Mouse (Mus musculus): ENCODE data around the gene Traf2.

Traf2 gene

DNA sequence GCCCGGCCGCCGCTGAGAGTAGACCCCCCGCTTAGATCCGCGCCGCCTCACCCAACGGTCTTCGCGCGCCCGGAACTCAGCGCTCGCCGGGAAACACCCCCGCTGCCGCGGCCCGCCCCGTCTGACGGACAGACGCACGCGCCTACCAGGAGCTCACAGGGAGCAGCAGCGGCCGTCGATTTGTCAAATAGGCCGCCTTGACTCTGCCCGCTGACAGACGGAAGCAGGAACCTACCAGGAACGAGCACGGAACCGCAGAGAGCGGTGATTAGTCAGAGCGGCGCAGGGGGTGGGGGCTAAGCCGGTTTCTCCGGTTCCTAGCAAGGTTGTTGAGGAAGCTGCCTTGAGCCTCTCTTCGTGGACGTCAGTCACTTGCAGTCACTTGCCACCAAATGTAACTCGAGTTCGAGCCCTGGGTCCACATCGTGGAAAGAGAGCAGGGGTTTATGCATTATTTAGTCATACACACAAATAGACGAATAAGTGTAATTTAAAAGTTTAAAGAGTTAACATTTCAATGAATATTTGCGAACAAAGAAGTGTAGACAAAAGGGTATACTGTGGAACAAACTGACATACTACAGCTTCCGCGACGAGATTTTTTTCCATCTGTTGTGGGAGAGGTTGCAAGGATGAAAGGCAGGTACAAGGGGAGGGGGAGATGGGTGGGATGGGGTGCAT is at the start of gene Traf2:
Traf2 (minus strand) TSS at position 130 of the 681 bp plus-strand sequence.
- DNase-seq = peak; percentile 98

DNA sequence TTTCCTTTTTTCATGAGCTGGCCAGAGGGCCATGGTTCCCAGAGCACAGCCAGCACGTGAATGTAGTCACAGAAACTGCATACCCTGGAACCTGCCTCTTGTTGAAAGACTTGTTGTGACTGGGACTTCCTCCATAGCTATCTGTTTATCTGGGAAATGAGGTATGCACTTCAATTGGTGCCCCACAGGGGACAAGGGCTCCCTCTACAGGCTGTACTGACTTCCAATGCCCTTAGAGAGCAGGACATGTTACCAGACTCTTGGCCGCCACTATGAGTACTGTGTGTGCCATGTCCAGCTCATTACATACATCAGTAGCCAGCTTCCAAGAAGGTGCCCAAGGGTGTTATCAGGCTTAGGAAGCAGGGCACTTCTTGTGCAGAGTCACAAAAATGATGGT is 45.1 kb upstream of the Traf2 start:
- DNase-seq = peak; percentile 65

DNA sequence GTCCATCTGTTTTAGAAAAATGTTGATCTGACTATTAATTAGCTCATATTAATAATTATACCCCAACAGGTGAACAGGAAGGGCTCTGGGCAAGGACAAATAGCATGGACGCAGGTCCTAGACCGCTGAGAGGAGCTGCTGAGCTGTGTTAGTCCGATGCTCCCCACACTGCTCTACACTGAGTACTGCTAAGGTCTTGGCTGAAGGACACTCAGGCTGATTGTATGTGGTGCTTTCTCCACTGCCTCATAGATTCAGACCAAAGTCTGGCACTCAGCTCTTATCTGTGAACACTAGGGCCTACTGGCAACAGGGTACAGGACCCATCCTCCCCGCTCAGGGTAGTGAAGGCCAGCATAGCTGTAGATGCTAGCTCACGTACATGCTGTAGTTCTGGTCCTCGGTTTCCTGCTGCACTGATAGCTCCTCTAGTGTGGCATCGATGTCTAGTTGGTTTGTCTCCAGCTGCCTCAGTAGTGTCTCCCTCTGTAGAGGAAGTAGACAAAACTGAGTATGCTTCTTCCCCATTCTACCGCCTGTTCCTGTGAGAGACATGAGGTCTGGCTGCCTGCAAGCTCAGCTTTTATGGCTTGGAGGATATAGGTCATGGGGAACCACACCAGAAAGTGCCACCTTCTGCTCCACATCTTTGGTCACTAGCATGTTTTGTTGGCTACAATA is 41.6 kb upstream of the Traf2 start:
- no peak for DNase-seq

DNA sequence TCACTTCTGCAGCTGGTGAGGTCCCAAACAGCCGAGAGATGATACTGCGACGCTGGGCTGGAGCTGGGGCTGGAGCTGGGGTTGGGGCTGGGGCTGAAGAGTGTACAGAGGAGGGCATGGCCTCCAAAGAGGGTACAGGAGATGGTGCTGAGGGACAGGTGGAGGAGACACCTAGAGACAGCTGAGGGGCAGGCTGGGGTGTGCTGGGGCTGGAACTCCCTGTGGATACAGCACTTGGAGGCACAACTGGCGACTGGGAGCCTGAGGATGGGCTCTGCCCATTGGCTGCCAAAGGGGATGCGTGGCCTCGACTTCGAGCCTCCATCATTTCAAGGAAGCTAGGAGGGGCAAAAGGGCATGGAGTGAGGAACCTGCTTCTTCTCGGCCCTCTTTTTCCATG is 40.5 kb upstream of the Traf2 start:
- peak; percentile 6 for DNase-seq

DNA sequence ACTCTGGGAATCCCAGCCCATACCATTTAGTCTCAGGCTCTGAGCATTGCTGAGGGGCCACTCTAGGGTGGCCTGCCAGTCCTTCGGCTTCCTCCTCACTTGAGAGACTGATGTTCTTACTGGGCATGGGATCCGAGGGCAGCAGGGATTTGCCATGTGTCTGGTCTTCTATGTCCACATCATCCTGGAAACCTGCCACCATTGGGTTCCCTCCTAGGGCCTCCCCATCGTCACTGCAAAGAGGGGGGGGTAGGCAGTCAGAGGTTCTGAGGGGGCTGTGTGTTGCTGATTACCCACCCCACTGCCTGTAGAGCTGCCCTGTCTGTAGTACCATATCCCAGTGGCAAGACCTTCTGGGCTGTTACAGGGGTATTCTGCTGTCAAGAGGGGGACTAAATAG is 38.9 kb upstream of the Traf2 start:
- DNase-seq = peak; percentile 5

DNA sequence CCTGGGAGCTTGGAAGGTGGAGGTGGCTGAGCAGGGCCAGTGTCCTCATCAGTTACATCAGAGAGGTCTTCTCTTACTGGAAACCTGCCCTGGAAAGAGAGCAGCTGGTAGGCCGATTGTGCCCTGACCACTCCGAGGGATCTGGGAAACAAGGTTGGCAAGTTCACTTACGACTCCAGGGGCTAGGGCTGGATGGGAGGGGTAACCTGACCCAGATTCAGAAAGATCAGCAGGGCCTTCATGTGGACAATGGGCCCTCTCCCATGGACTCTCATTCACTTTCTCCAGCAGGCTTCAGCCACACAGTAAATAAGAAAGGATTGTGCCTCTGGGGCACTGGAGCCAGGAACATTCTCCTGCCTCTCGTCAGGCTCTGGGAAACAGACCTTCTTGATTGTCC is 38.1 kb upstream of the Traf2 start:
- DNase-seq = no peak

DNA sequence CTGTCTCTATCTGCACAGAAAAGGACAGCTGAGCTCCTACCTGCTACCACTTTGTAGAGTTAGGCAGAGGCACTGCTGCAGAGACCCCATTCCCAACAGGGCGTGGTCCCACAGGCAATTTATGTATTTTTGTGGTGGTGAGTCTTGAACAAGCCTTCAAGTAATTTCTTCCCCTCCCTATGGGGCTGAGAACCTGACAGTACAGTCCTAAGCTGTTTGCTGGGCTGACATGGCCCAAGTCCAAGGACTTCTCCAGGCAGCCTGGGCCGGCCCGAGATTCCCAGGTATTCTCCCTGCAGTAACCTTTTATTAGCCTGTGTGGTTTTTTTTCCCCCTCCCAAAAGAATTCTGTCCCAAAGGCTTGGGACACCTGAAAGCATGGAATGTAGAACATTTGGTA is 37.4 kb upstream of the Traf2 start:
- DNase-seq = peak; percentile 6

DNA sequence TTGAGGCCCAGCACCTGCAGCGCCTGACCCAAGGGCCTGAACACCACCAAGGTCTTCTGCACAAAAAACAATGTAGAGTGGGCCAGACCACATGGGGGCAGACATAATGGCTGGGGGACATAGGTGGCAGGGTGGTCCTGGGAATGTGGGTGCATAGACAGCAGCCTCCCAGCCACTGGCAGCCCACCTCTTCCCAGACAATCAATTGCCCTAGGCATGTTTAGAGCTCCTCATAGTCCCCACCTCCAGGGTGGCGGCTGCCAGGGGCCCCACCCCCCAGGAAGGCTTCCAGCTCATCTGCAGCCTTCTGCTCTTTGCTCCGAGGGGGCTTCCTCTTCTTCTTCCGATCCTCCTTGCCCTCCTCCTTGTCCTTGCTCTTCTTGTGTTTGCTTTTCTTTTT is 36.8 kb upstream of the Traf2 start:
- no peak for DNase-seq

DNA sequence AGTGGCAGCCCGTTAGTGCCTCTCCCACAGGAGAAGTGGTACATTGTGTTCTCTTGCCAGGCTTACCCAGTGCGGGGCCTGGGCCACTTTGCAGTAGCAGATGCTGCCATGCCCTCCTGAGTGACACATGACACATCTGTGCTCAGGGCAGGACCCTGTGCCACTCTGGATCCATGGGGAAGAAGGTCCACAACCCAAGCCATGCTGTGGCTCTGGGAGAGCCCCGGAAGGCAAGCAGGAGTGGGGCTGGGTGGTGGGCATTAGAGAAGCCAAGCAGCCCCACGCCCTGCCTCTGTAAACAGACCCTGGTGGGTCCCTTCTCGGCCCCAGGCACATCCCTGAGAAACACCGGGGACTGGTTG is 36.4 kb upstream of the Traf2 start:
- DNase-seq = peak; percentile 10

DNA sequence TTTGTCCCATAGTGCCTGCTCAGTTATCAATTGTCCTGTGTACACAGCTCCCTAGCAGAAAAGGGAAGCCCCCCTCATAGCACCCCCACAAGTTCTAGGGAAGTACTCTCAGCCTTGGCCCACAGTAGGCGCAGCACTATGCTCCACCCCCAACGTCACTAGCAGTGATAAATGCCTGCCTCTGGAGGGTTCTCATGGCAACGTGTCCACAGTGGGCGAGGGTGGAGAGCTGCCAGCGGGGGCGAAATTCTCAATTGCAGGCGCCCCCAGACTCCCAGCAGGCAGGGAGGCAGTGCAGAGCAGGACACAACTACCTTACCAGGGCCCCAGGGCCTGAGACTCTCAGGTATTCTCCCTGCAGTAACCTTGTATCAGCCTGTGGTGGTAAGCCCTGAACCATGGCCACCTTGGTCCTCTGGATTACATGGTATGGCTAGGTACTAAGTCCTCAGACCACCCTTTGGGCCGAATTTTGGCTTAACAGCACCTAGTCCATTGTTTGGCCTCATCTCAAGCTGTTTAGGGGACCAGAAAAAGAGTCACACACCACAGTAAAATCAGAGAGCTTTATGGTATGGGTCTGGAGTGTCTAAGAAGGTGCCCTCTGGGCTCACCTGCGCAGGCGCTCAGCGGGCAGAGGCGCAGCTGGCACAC is 35.9 kb upstream of the Traf2 start:
- DNase-seq = peak; percentile 21

DNA sequence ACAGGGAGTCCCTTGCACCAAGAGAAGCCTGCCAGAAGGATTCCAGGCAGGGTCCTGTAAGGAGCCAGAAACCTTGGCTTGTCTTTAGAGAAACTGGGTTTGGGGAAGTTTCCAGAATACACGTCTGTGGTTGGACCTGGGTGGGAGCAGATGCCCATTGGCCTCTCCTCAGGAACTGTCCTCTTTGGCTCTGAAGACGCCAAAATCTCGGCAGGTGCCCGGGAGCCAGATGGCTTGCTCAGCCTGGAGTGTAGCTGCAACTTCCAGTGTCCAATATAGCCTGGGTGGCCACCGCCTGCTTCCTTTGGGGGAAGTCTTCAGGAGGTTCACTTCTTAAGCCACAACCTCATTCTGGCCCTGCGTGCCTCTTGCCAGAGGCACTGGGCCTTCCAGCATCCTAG is 35.2 kb upstream of the Traf2 start:
- DNase-seq = peak; percentile 26

DNA sequence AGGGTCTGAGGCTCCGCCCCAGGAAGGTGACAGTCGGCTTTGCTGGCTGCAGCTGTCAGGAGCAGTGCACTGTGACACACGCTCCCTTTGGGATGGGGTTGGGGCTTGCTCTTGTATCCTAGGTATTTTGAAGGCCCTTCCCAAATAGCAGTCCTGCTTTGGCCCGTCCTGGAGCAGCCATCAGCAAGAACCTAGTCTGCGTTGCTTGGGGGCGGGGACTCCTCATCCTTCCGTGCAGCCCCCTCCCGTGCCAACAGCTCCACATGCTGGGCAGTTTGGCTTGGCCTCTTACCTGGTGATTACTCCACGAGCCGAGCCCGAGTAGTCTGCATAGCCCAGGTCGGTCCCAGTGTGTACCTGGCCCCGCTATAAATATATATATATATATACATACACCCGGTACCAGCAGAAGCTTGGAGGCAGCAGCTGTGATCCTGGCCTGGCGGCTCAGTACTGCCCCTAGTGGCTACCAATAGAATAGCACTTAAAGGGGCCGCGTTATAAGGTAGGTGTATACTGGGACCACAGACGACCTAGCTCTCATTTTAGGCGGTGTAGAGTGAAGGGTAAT is 34.6 kb upstream of the Traf2 start, which contains the start of gene Ajm1:
Ajm1 (minus strand) TSS at position 464 of the 571 bp plus-strand sequence.
- DNase-seq = peak; percentile 70

DNA sequence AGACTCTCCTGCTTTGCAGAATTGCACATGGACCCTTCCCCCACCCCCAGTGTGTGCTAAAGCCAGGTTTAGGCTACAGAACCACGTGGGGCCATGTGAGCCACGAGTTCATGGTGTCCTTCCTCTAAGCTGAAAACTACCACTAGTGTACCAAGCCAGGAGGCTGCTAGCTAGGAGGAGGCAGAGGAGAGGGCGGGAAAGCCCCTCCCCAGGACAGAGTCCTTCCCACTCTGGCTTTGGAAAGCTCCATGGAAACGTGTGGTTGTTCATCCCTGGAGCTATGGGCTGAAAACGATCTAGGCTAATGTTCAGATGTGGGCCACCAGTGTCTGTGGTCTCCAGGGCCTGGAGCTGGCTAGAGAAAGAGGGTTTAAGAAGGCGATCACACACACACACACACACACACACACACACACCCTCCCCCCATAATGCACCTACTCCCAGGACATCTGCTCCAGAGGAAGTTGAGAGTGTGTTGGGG is 33.9 kb upstream of the Traf2 start:
- peak; percentile 18 for DNase-seq

DNA sequence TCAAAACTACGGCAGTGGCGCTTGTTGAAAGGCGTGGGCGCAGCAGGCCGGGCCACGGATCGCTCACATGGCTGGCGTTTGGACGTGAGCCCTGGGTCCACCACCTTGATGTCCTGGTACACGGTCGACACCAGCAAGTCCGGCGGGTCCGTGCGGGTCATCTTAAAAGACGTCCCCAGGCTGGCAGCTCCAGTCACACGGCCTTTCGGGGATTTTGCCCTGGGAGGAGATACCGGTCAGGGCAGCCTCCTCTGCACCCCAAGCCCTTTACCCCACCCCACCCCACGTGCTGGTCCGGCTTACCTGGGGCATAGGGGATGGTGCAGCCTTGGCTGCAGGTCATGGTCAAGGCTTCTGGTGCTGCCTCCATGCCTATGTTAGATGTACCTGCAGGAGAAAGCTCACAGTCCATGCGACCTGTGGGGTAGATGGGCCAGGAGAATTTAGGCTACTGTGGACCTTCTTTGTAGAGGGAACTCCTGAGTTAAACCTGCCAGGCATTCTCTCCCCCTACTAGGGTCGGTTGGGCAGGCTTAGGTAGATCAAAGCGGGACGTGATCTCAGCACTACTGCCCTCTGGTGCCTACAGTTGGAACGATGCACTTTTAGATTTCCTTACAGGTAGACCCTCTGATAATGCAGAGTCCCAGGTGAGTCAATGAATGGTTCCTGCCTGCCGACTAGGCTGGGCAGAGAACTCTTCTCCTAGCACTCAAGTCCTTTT is 33.2 kb upstream of the Traf2 start:
- peak; percentile 83 for DNase-seq

DNA sequence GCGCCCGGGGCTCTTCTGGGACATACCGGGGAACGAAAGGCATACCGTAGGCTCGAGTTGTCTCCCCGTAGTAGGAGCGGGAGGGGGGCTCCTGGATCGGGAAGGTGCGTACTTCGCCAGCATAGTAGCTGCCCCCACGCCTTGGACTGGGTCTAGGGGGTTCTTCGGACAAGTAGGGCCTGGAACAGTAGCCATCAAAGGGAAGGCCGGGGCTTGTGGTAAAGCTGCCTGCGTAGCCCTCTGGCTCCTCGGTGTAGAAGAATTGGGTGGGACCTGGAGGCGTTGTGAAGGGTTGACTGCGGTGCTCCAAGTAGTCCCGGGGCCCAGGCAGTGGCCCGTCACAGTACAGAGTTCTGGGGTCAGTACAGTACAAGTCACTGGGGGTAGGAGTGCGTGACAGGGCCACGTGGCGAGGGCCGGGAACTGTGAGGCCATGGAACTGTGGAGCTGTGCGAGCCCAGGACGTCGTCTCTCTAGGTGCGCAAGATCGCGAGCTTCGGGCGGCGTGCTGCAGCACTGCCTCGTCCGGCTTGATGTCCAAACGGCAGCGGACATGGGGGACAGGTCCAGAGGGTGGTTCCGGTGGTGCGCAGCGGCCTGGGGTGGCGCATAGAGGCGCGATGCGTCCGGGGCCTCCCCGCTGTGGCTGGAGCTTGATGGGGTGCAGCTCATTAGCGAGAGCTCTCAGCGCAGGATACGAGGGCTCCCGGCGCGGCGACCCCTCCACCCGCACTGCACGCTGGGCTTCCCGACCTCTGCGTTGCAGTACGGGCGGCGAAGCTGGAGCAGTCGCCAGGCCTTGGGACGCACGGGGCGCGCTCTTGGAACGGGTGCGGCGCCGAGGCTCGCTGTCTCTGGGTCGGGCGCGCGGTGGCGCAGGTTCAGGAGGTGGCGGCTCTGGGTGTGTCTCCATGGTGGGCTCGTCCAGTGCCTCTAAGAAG is 32.3 kb upstream of the Traf2 start:
- peak; percentile 60 for DNase-seq

DNA sequence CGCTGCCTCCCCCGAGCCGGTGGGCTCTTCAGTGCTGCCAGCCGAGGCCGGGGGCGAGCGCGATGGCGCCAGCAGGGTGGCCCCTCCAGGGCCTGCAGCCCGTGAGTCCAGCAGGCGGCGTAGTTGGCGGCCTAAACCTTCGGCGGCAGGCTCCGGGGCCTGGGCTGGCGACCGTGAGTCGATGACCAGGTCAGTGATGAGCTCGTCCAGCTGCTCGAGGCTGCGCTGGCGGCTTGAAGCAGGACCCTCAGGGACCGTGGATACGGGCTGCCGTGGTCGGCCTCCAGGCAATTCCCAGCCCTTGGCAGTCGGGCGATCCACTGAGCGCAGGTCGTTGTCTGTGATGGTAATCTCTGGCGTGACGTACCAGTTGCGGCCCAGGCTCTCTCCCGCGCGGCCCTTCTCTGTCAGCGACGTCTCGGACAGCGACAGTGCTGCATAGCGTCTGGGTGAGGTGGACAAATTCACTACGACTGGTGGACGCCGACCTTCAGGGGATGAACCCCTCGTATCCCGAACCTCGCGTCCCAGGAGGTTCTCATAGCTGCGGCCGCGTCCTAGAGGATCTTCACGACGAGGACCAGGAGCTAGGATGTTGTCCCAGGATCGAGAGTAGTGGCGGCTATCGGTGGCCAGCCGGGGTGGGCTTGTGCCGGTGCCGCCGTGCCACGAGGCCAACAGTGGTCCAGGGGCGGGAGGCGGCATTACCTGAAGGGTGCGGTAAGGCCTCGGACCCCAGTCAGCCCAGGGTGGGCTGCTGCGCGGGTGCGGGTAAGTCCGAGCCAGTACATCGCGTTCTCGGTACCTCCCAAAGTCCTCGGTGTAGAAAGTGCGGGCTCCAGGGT is 31.4 kb upstream of the Traf2 start:
- DNase-seq = peak; percentile 22

DNA sequence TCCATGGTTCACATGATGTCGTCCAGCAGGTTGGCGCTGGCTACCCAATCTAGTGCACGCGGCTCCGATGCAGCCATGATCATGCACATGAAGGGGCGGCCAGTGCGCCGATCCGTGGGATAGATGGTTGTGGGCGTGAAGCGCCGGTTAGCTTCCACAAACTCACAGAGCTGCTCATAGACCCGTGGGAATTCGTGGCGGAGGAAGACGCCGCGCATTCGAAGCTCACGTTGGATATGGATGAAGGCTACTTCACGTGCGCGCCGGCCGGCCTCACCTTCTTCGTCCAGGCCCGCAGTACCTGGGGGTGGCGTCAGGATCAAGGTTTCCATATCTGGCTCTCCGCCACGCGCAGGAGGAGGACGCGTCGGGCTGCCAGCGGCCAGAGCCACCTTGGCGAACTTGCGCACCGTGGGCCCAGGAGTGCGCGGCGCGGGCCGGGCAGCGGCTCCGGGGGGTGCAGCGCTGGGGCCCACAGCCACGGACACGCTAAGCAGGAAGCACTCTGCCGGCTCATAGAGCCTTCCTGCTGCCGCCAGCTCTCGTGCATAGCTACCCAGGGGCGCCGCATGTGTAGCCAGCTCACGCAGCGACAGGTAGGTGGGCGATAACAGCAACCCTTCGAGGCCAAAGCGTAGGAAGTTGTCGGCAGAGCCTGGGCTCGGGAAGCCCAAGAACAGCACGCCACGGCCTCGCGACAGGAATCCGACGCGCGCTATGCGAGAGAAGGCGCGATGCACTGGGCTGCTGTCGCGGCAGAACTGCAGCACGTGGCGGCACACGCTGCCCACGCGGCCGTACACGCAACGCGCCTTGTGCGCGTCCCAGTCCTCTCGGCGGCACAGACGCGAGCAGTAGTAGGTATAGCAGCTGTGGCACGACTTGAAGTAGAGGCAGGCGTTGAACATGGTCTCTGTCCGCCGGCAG is 30.5 kb upstream of the Traf2 start:
- DNase-seq = peak; percentile 59

DNA sequence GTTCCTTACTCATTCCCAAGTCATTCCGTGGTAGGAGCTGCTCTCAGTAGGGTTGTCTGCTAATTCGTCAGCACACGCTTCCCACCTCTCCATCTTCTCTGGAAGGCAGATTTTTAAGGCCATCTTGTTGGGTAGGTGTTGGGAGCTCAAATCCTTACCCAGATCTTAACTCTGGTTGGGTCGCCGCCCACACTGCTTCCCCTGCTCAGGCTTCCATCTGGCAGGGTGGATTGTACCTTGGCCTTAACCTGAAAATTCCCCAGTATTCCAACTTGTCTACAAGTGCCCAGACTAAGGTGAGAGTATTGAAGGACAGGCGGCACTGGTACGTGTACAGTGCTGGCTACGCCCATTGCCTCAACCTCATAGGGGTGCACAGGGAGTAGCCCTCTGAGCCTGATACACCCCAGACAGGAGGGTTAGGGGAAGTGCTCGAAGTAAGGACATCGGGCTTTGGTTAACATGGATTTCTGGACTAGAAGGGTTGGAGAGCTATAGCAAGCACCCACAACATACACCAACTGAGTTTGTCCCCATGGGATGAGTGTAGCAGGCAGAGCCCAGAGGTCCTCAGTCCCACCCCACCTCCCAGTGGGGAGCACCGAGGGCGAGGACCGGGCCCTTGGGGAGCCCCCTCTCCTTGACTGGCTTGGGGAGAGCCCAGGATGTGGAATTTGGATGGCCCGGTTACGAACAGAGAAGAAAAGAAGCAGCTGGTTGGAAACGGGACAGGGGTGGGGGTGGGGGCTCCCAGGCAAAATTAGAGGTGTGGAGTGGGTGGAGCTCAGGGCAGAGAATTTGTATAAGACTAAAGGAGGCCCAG is 29.5 kb upstream of the Traf2 start:
- DNase-seq = peak; percentile 22
